Mouse (Mus musculus) neural tube, embryonic 13.5 days (tissue): ENCODE results near the gene Sorcs2. TPM values are rescaled to one million over a fixed set of nuclear protein-coding genes. Genes with fewer than 3 reads are reported as not detected.

Experiments
- ATAC-seq: fragments of 200-750 bp; cut with Nextera tagmentation; 2 replicates; pipeline ENCODE4 v1.8.0; 2017; ENCODE audit warnings: low read depth, mild to moderate bottlenecking, moderate TSS enrichment, moderate library complexity
- H3K27ac ChIP-seq: fragments of 300-500 bp; sonication (generic); replicated peaks from 2 replicates; pipeline ENCODE4 v1.5.1; 2015; ENCODE audit warnings: moderate library complexity, mild to moderate bottlenecking, inconsistent platforms
- H3K27me3 ChIP-seq: fragments of 300-500 bp; sonication (generic); 2 replicates; pipeline ENCODE4 v1.6.1; 2015; ENCODE audit warnings: mild to moderate bottlenecking, inconsistent platforms
- H3K36me3 ChIP-seq: fragments of 300-500 bp; sonication (generic); 2 replicates; pipeline ENCODE4 v1.6.1; 2015; ENCODE audit warnings: mild to moderate bottlenecking, inconsistent platforms
- H3K4me1 ChIP-seq: fragments of 300-500 bp; sonication (generic); replicated peaks from 2 replicates; pipeline ENCODE4 v1.6.1; 2015; ENCODE audit warnings: inconsistent platforms
- H3K4me2 ChIP-seq: fragments of 300-500 bp; sonication (generic); 2 replicates; pipeline ENCODE4 v1.6.1; 2015; ENCODE audit warnings: inconsistent platforms, mild to moderate bottlenecking, moderate library complexity
- H3K4me3 ChIP-seq: fragments of 300-500 bp; sonication (generic); 2 replicates; pipeline ENCODE4 v1.5.1; 2015; ENCODE audit warnings: mild to moderate bottlenecking, inconsistent platforms
- H3K9ac ChIP-seq: fragments of 300-500 bp; sonication (generic); 2 replicates; pipeline ENCODE4 v1.6.1; 2015; ENCODE audit warnings: moderate library complexity, mild to moderate bottlenecking, inconsistent platforms
- H3K9me3 ChIP-seq: fragments of 300-500 bp; sonication (generic); 2 replicates; pipeline ENCODE4 v1.6.1; 2016; ENCODE audit warnings: inconsistent platforms
- WGBS: fragments of 180-500 bp; shearing (Covaris S2); methylation state at CpG from one replicate; pipeline ENCODE4 v1.1.7; 2015; 5-methylcytosine and 5-hydroxymethylcytosine counted together
- polyA plus RNA-seq: library from polyadenylated mRNA; unstranded; fragments of >200 nt; fragmentation: Nextera tagmentation; extraction: Ambion mirVana; gene quantifications from 2 replicates; pipeline ENCODE4 v1.2.1, GENCODE M21; 2015

Sorcs2 gene
- polyA plus RNA-seq, 1 experiment from 2014 or later: 11.4 TPM

DNA sequence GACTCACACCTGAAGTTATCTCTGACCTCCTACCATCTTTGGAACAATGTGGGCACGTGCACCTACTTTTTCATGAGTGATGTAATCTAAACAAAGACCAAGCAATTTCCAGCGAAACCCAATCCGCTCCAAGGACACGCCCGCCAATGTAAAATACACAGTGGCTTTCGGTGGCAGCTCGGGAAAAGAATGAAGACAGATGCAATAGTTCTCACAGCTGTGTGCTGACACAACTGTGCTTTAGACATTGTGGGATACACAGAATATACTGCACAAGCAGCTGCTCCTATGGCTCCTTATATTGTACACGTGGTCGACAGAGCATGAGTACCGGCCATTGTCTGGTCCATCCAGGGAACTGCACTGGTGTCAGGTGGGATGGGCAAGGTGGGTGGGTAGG lies 275.0 kb downstream of the Sorcs2 start:
- Histone ChIP-seq H3K27me3 (no peaks in the 10 kb centered on the region), H3K4me2 (no peak overlapping the region), H3K9ac (no peak overlapping the region), H3K36me3 (no peaks in the 10 kb centered on the region), H3K9me3 (no peaks in the 10 kb centered on the region), H3K4me1 (peaks cover 31% of the 10 kb centered on the region), H3K27ac (no peak overlapping the region), H3K4me3 (no peak overlapping the region)
- 67% methylated on average over 10 of the region's 10 CpGs for WGBS
- no peak for ATAC-seq

DNA sequence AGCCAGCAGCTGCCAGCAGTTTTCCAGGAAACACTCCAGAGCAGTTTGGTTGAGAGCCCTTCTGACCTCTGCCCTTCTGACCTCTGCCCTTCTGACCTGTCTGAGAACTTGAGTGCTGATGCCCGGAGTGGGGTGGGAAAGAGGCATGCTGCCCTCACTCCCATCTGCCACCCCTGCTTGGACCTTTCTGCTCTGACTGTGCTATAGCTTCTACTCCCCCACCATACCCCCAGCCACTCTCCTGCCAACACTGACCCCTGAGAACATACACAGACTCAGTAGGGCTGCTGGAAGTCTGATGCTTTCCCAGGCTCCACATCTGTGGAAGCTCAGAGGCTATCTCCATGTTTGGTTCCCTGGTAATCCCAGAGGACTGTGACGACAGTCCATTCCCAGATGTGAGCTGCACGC lies 277.0 kb downstream of the Sorcs2 start:
- no peaks in the 10 kb centered on the region for H3K9me3 ChIP-seq
- H3K4me3 ChIP-seq: no peak overlapping the region
- H3K9ac ChIP-seq: no peak overlapping the region
- no peak for ATAC-seq
- H3K27ac ChIP-seq: 0 out of 2 replicates have a peak overlapping the region, but pooled peaks have one; percentile 28
- no peaks in the 10 kb centered on the region for H3K27me3 ChIP-seq
- WGBS: 13% methylated on average over 3 of the region's 3 CpGs
- no peak overlapping the region for H3K4me2 ChIP-seq
- H3K36me3 ChIP-seq: no peaks in the 10 kb centered on the region
- H3K4me1 ChIP-seq: peaks cover 46% of the 10 kb centered on the region

GRCm38 (mm10) chr5:36118061-36118460 lies 279.9 kb downstream of the Sorcs2 start:
- Histone ChIP-seq H3K9ac (no peak overlapping the region), H3K27ac (peak overlapping the region; percentile 49), H3K4me1 (peaks cover 55% of the 10 kb centered on the region), H3K4me2 (no peak overlapping the region), H3K27me3 (no peaks in the 10 kb centered on the region), H3K9me3 (no peaks in the 10 kb centered on the region), H3K4me3 (no peak overlapping the region), H3K36me3 (no peaks in the 10 kb centered on the region)
- 28% methylated on average over 5 of the region's 5 CpGs for WGBS
- peak; percentile 49; the same call in 1 of the 2 replicates for ATAC-seq

- no peak overlapping the region for H3K4me2 ChIP-seq
- no peak overlapping the region for H3K4me3 ChIP-seq
- no peaks in the 10 kb centered on the region for H3K9me3 ChIP-seq
- peaks cover 64% of the 10 kb centered on the region for H3K4me1 ChIP-seq
- H3K27ac ChIP-seq: no peak overlapping the region
- 38% methylated on average over 7 of the region's 7 CpGs for WGBS
- no peaks in the 10 kb centered on the region for H3K27me3 ChIP-seq
- no peaks in the 10 kb centered on the region for H3K36me3 ChIP-seq
- no peak for ATAC-seq
- peak overlapping the region; percentile 26; the same call in 1 of the 2 replicates for H3K9ac ChIP-seq
Measured at GRCm38 (mm10) chr5:36115519-36115918, 282.4 kb downstream of the Sorcs2 start.

- ATAC-seq: no peak
- no peaks in the 10 kb centered on the region for H3K36me3 ChIP-seq
- H3K9ac ChIP-seq: no peak overlapping the region
- no peaks in the 10 kb centered on the region for H3K9me3 ChIP-seq
- no peak overlapping the region for H3K4me3 ChIP-seq
- H3K27me3 ChIP-seq: no peaks in the 10 kb centered on the region
- H3K4me2 ChIP-seq: no peak overlapping the region
- no peak overlapping the region for H3K27ac ChIP-seq
- 81% methylated on average over 2 of the region's 2 CpGs for WGBS
- H3K4me1 ChIP-seq: peaks cover 60% of the 10 kb centered on the region
Measured at GRCm38 (mm10) chr5:36113696-36114095, 284.2 kb downstream of the Sorcs2 start.

DNA sequence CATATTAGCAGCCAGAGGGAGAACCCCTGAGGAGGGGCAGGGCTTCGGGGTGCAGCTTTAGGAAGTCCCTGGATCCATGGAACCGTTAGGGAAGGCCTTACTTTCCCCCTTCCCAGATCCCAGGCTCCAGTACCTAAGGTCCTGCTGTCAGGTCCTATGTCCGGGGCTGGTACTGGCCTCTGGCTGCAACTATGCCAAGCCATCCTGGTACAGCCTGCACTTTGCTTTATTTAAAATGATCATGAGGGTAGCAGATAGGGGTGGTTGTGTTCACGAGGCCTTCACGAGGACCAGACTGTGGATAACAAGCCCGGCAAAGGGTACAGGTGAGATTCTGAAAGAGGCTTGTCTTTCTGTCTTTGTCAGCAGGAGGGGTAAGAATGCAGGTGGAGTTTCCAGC lies 285.2 kb downstream of the Sorcs2 start:
- H3K4me2 ChIP-seq: no peak overlapping the region
- no peaks in the 10 kb centered on the region for H3K36me3 ChIP-seq
- H3K4me3 ChIP-seq: no peak overlapping the region
- no peak for ATAC-seq
- H3K27ac ChIP-seq: no peak overlapping the region
- peaks cover 50% of the 10 kb centered on the region for H3K4me1 ChIP-seq
- H3K9me3 ChIP-seq: no peaks in the 10 kb centered on the region
- 0 out of 2 replicates have a peak, but pooled peaks cover 3% of the 10 kb centered on the region for H3K27me3 ChIP-seq
- WGBS: 77% methylated on average over 6 of the region's 6 CpGs
- no peak overlapping the region for H3K9ac ChIP-seq

- Histone ChIP-seq H3K9me3 (no peaks in the 10 kb centered on the region), H3K9ac (no peak overlapping the region), H3K4me3 (no peak overlapping the region), H3K4me2 (no peak overlapping the region), H3K27ac (no peak overlapping the region), H3K36me3 (no peaks in the 10 kb centered on the region), H3K4me1 (peaks cover 39% of the 10 kb centered on the region), H3K27me3 (0 out of 2 replicates have a peak, but pooled peaks cover 3% of the 10 kb centered on the region)
- ATAC-seq: no peak
- 54% methylated on average over 3 of the region's 3 CpGs for WGBS
Measured at GRCm38 (mm10) chr5:36111516-36111915, 286.4 kb downstream of the Sorcs2 start.

DNA sequence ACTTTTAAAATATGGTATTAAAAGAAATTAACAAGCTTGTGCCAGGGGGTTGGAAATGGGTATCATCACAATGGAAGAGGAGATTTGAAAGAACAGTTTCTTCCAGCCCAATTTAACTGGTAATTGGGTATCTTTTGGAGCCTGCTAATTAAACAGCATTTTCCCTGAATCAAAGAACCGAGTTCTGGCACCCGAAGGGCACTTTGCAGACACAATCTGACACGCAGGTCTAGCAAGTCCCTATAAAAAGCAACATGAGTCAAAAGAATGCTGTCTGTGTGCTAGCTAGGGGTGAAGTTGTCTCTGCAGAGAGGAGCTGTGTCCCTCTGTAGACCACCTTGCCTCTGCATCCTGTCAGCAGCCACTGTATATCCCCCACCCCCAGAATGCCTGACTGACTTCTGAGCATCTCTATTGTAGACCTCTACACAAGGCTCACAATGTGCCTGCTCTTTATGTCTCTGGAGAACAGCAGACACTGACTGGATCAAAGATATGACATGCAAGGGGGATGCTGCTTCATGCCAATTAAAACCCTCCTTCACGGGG lies 289.5 kb downstream of the Sorcs2 start:
- WGBS: 66% methylated on average over 4 of the region's 4 CpGs
- Histone ChIP-seq H3K4me1 (peaks cover 22% of the 10 kb centered on the region), H3K27me3 (0 out of 2 replicates have a peak, but pooled peaks cover 3% of the 10 kb centered on the region), H3K4me3 (no peak overlapping the region), H3K27ac (no peak overlapping the region), H3K9ac (no peak overlapping the region), H3K9me3 (no peaks in the 10 kb centered on the region), H3K36me3 (no peaks in the 10 kb centered on the region), H3K4me2 (no peak overlapping the region)
- ATAC-seq: no peak

- H3K27ac ChIP-seq: no peak overlapping the region
- H3K27me3 ChIP-seq: 0 out of 2 replicates have a peak, but pooled peaks cover 5% of the 10 kb centered on the region
- 84% methylated on average over 2 of the region's 2 CpGs for WGBS
- H3K4me1 ChIP-seq: peaks cover 16% of the 10 kb centered on the region; the same call in 1 of the 2 replicates
- H3K9me3 ChIP-seq: no peaks in the 10 kb centered on the region
- no peak for ATAC-seq
- no peak overlapping the region for H3K4me3 ChIP-seq
- H3K9ac ChIP-seq: no peak overlapping the region
- no peaks in the 10 kb centered on the region for H3K36me3 ChIP-seq
- no peak overlapping the region for H3K4me2 ChIP-seq
Measured at GRCm38 (mm10) chr5:36103483-36103882, 294.5 kb downstream of the Sorcs2 start.

GRCm38 (mm10) chr5:36101129-36101528 lies 296.8 kb downstream of the Sorcs2 start:
- no peak for ATAC-seq

GRCm38 (mm10) chr5:36100488-36100887 lies 297.5 kb downstream of the Sorcs2 start:
- 81% methylated on average over 3 of the region's 3 CpGs for WGBS

More at GRCm38 (mm10) chr5:36101129-36101528, 296.8 kb downstream of the Sorcs2 start:
- H3K4me1 ChIP-seq: peaks cover 20% of the 10 kb centered on the region
- H3K9ac ChIP-seq: no peak overlapping the region
- 0 out of 2 replicates have a peak, but pooled peaks cover 4% of the 10 kb centered on the region for H3K27me3 ChIP-seq
- no peak overlapping the region for H3K4me3 ChIP-seq
- H3K4me2 ChIP-seq: no peak overlapping the region
- WGBS: 63% methylated on average over 10 of the region's 10 CpGs
- no peak overlapping the region for H3K27ac ChIP-seq
- no peaks in the 10 kb centered on the region for H3K36me3 ChIP-seq
- H3K9me3 ChIP-seq: no peaks in the 10 kb centered on the region

GRCm38 (mm10) chr5:36099662-36100061 lies 298.3 kb downstream of the Sorcs2 start:
- no peak overlapping the region for H3K9ac ChIP-seq
- H3K9me3 ChIP-seq: no peaks in the 10 kb centered on the region
- H3K27ac ChIP-seq: no peak overlapping the region
- ATAC-seq: no peak
- WGBS: 63% methylated on average over 4 of the region's 4 CpGs
- H3K27me3 ChIP-seq: 0 out of 2 replicates have a peak, but pooled peaks cover 4% of the 10 kb centered on the region
- H3K36me3 ChIP-seq: no peaks in the 10 kb centered on the region
- H3K4me2 ChIP-seq: no peak overlapping the region
- H3K4me3 ChIP-seq: no peak overlapping the region
- peaks cover 29% of the 10 kb centered on the region for H3K4me1 ChIP-seq

More at GRCm38 (mm10) chr5:36100488-36100887, 297.5 kb downstream of the Sorcs2 start:
- H3K4me1 ChIP-seq: peaks cover 26% of the 10 kb centered on the region
- H3K9ac ChIP-seq: no peak overlapping the region
- no peak for ATAC-seq
- no peak overlapping the region for H3K4me2 ChIP-seq
- H3K27me3 ChIP-seq: 0 out of 2 replicates have a peak, but pooled peaks cover 4% of the 10 kb centered on the region
- no peak overlapping the region for H3K4me3 ChIP-seq
- H3K36me3 ChIP-seq: no peaks in the 10 kb centered on the region
- H3K9me3 ChIP-seq: no peaks in the 10 kb centered on the region
- no peak overlapping the region for H3K27ac ChIP-seq

- Histone ChIP-seq H3K4me3 (no peak overlapping the region), H3K9ac (no peak overlapping the region), H3K9me3 (no peaks in the 10 kb centered on the region), H3K27ac (0 out of 2 replicates have a peak overlapping the region, but pooled peaks have one; percentile 24), H3K4me2 (no peak overlapping the region), H3K36me3 (no peaks in the 10 kb centered on the region), H3K4me1 (peaks cover 29% of the 10 kb centered on the region), H3K27me3 (peaks cover 12% of the 10 kb centered on the region; the same call in 1 of the 2 replicates)
- ATAC-seq: no peak
- WGBS: 77% methylated on average over 8 of the region's 8 CpGs
Measured at GRCm38 (mm10) chr5:36096046-36096445, 301.9 kb downstream of the Sorcs2 start.
